In genomic region chr19:41534021-41534420, GRCm38 (mm10) we compare ENCODE assay signal across 34 mouse cellular contexts.
"Had no signal": no experiment of that assay in that cellular context is flagged by ENCODE, and none has a peak within 500 bp of the region (broad histone marks: within the 10 kb centered on the region; RNA-seq: fewer than 3 reads in every experiment).

No protein-coding gene starts in this region.

- H3K27me3 ChIP-seq: heart, embryonic 12.5 days; heart, embryonic 13.5 days; heart, embryonic 15.5 days; hindbrain, embryonic 12.5 days; hindbrain, embryonic 13.5 days; hindbrain, embryonic 15.5 days; intestine, embryonic 15.5 days; kidney, embryonic 15.5 days had no signal

- H3K4me2 ChIP-seq: heart, embryonic 11.5 days; heart, embryonic 12.5 days; heart, embryonic 13.5 days; heart, embryonic 15.5 days; hindbrain, embryonic 12.5 days; hindbrain, embryonic 13.5 days; hindbrain, embryonic 14.5 days; hindbrain, embryonic 15.5 days; intestine, embryonic 15.5 days; kidney, embryonic 15.5 days had no signal

- DNase-seq: heart, postnatal 10 days; heart, postnatal 14 days; heart, postnatal 36 days; heart, postnatal 4 days; kidney, adult 11 months; kidney, adult 18-20 months; kidney, adult 8-10 months; kidney, adult 9 months; kidney, postnatal 10 days; kidney, postnatal 14 days; kidney, postnatal 25 days; kidney, postnatal 36 days; kidney, postnatal 4 days; layer of hippocampus, adult 9-11 months; layer of hippocampus, postnatal 36 days had no signal

- H3K9me3 ChIP-seq: heart, embryonic 10.5 days; heart, embryonic 12.5 days; heart, embryonic 13.5 days; heart, embryonic 15.5 days; hindbrain, embryonic 10.5 days; hindbrain, embryonic 12.5 days; hindbrain, embryonic 13.5 days; hindbrain, embryonic 15.5 days; intestine, embryonic 15.5 days; kidney, embryonic 15.5 days had no signal

- H3K36me3 ChIP-seq: hindbrain, embryonic 12.5 days; hindbrain, embryonic 15.5 days; intestine, embryonic 15.5 days had no signal

- H3K9ac ChIP-seq: heart, embryonic 12.5 days; heart, embryonic 13.5 days; heart, embryonic 15.5 days; hindbrain, embryonic 12.5 days; hindbrain, embryonic 13.5 days; hindbrain, embryonic 14.5 days; hindbrain, embryonic 15.5 days; intestine, embryonic 15.5 days; kidney, embryonic 15.5 days had no signal

- H3K4me1 ChIP-seq: heart, embryonic 10.5 days; heart, embryonic 12.5 days; heart, embryonic 13.5 days; heart, embryonic 15.5 days; hindbrain, embryonic 10.5 days; hindbrain, embryonic 12.5 days; hindbrain, embryonic 13.5 days; hindbrain, embryonic 15.5 days; intestine, embryonic 15.5 days; kidney, embryonic 15.5 days had no signal

- ATAC-seq: hindbrain, embryonic 16.5 days; hindbrain, postnatal 0 days; inflammation-experienced regulatory T-cells, adult 6 months; intestine, embryonic 15.5 days; intestine, embryonic 16.5 days; intestine, postnatal 0 days had no signal

- H3K27ac ChIP-seq: heart, embryonic 10.5 days; heart, embryonic 13.5 days; heart, embryonic 15.5 days; hindbrain, embryonic 10.5 days; hindbrain, embryonic 12.5 days; hindbrain, embryonic 13.5 days; hindbrain, embryonic 14.5 days; hindbrain, embryonic 15.5 days; hindbrain, postnatal 0 days; intestine, embryonic 15.5 days; kidney, embryonic 15.5 days; kidney, postnatal 0 days; layer of hippocampus, adult 2 months had no signal

- H3K4me3 ChIP-seq: heart, embryonic 10.5 days; heart, embryonic 12.5 days; heart, embryonic 13.5 days; heart, embryonic 15.5 days; hindbrain, embryonic 10.5 days; hindbrain, embryonic 12.5 days; hindbrain, embryonic 13.5 days; hindbrain, embryonic 15.5 days; intestine, embryonic 15.5 days; kidney, embryonic 15.5 days; layer of hippocampus, adult 2 months had no signal
